Mouse (Mus musculus): ENCODE measurements around the gene Radil. TPM values are rescaled to one million over a fixed set of nuclear protein-coding genes. Genes with fewer than 3 reads are reported as not detected.

The Radil gene
- polyA plus RNA-seq (2012; rRNA removed): 25.4 and 27.2 TPM in 2 replicates

DNA sequence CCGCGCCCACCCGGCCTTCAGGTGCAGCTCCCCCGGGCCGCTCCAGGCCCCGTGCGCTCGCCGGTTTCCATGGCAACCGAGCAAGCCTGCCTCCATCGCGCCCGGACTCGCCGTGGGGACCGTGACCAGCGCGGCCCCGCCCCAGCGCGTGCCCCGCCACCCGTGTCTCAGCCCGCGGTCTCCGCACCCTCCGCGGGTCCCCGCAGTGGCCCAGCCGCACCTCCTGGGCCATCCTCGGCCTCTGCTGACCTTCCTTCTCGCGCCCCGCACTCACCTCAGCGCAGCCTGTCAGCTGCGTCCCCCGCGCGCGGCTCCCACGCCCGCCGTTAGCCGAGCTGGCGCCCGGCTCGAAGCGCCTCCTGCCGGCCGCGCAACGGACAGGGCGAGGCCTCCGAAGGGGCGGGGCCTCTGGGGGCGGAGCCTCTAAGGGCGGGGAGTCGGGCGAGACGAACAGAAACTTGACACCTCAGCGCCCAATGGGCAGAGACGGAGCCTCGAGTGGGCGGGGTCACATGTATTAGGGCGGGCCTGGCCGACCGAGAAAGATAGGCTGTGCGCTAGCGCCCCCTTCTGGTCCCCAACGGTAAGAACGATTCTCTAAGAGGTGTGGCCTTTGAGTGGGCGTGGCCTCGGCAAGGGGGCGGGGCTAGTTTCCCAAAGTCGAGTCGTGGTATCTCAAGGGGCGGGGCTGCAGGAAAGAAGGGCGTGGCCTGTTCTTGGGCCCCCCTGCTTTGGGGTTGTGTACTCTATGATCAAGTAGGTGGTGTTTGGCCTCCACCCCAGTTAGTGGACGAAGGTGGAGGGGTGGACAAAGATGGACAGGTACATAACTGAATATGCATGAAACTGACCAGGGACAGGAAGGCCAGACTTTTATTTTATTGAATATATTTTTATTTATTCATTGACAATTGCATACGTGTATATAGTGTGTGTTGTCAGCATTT is at the start of gene Radil:
TSS of gene Radil (minus strand) at position 393 of the 947 bp plus-strand sequence.

DNA sequence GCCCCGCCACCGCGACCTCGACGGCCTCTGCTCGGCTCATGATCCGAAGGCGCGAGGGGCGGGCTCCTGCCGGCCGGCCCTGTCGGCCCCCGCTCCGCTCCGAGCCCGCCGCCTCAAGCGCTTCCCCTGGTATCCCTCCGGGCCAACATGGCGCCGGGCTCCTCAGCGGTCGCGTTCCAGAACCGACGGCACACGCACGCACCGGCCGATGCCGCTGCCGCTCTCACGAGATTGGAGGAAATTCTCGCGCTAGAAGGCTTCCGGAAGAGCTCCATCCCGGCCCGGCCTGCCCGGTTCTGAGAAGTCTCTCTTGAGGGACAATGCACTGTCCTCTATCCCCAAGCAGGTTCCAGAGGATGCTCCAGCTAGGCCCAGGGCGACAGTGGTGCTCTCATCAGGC is 21.0 kb downstream of the Radil start, which contains the start of gene Papolb:
TSS of gene Papolb (minus strand) at position 162 of the 400 bp plus-strand sequence.

DNA sequence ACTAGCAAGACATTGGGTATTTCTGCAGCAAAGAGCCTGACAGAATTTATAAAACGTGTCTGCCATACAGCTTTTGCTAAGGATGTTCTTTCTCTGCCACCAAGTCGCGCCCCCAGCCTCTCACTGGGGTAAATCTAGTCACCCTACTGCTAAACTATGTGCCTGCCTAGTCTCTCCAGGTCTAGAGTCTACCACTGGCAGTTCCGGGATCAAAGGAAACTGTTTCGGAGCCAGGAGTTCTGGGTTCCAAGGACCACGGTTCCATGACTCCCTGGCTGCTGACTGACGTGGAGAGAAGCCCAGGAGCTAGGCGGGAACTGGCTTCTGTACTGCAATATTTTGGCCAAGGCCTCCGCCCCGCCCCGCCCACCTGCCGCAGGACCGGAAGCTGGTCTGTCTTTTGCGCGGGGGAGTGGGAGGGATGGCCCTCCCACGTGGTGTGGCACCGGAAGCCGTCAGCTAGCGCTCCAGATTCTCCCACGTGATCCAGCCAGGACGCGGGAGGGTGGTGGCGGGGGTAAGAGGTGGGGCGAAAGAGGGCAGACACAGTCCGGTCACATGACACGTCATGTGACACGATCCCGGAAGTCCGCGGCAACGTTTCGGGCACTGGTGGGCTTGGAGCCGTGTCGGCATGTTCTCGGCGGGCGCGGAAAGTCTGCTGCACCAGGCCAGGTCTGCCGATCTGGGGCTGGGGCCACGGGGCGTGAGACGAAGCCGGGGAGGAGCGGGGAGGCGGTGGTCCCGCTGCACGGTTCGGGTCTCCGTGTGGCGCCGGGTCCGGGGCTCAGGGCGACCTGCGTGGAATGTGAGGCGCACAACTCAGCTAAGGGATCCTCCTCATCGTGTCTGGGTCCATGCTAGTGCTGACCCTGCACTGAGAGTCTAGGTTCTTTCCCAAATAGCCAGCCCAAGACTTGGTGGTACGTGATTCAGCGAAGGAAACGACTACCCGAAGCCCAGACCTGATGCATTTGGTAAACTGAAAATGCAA is 87.1 kb downstream of the Radil start, which contains the start of gene Ap5z1:
TSS of gene Ap5z1 (plus strand) at position 484 of the 994 bp plus-strand sequence.

Other genes with a start within 250 kb of the Radil start
- gene Foxk1, start 149.6 kb downstream of the Radil start, polyA plus RNA-seq (2012; rRNA removed): 11.4 and 11.9 TPM in 2 replicates
- gene Ap5z1, start 87.2 kb downstream of the Radil start, polyA plus RNA-seq (2012; rRNA removed): 21.9 and 23.1 TPM in 2 replicates
- 0.41 and 0.57 TPM in 2 replicates for gene Papolb, start 21.0 kb downstream of the Radil start, polyA plus RNA-seq (2012; rRNA removed)
- gene Mmd2, start 57.7 kb upstream of the Radil start, polyA plus RNA-seq (2012; rRNA removed): 51.9 and 52.0 TPM in 2 replicates
- gene Wipi2, start 76.6 kb upstream of the Radil start, polyA plus RNA-seq (2012; rRNA removed): 45.6 and 46.2 TPM in 2 replicates
- 83.1 and 104 TPM in 2 replicates for gene Slc29a4, start 141.4 kb upstream of the Radil start, polyA plus RNA-seq (2012; rRNA removed)

Measured in central nervous system, embryonic 18 days (tissue).